Mouse (Mus musculus) C2C12 (cell line): ENCODE measurements around the gene Col9a1. TPM values are rescaled to one million over a fixed set of nuclear protein-coding genes. Genes with fewer than 3 reads are reported as not detected.

Source experiments
- H3K27me3 ChIP-seq: one replicate; pipeline ENCODE4 v1.6.1; 2011; ENCODE audit not compliant: control insufficient read depth, insufficient read depth, insufficient read length
- H3K36me3 ChIP-seq: one replicate; pipeline ENCODE4 v1.6.1; 2011; ENCODE audit not compliant: control insufficient read depth, insufficient read depth
- H3K4me3 ChIP-seq: one replicate; pipeline ENCODE4 v1.5.1; 2011; ENCODE audit warnings: mild to moderate bottlenecking, control low read depth; ENCODE audit not compliant: poor library complexity, insufficient read depth, severe bottlenecking
- H3K79me2 ChIP-seq: one replicate; pipeline ENCODE4 v1.6.1; 2011; ENCODE audit not compliant: control insufficient read depth, insufficient read depth
- H3K79me3 ChIP-seq: one replicate; pipeline ENCODE4 v1.6.1; 2011; ENCODE audit warnings: low read depth, control low read depth
- H3ac ChIP-seq: one replicate; pipeline ENCODE3; 2011; ENCODE audit warnings: low read depth; ENCODE audit not compliant: control insufficient read depth, insufficient read length
- CEBPB ChIP-seq: IDR thresholded peaks from one replicate; pipeline ENCODE4 v1.6.1; 2011; ENCODE audit warnings: low read depth, mild to moderate bottlenecking, control low read depth, moderate library complexity
- CTCF ChIP-seq: IDR thresholded peaks from one replicate; pipeline ENCODE4 v1.5.1; 2011; ENCODE audit not compliant: control insufficient read depth, insufficient read depth, insufficient read length
- FOSL1 ChIP-seq: IDR thresholded peaks from one replicate; pipeline ENCODE4 v1.8.0; 2011; ENCODE audit warnings: mild to moderate bottlenecking, low read length; ENCODE audit not compliant: poor library complexity, insufficient read depth, severe bottlenecking
- MAX ChIP-seq: IDR thresholded peaks from one replicate; pipeline ENCODE4 v1.6.1; 2011; ENCODE audit warnings: mild to moderate bottlenecking, control low read depth
- MYOD1 ChIP-seq: IDR thresholded peaks from one replicate; pipeline ENCODE4 v1.6.1; 2011; ENCODE audit warnings: low read depth; ENCODE audit not compliant: control insufficient read depth, insufficient read length
- MYOG ChIP-seq: IDR thresholded peaks from one replicate; pipeline ENCODE4 v1.6.1; 2011; ENCODE audit not compliant: control insufficient read depth, insufficient read length; ENCODE audit errors: extremely low read depth
- USF1 ChIP-seq: IDR thresholded peaks from one replicate; pipeline ENCODE4 v1.6.1; 2011; ENCODE audit warnings: low read depth, mild to moderate bottlenecking, control low read depth, moderate library complexity
- polyA plus RNA-seq: library from polyadenylated mRNA; unstranded; fragments of >200 nt; fragmentation: generic; extraction: Trizol; gene quantifications from one replicate; pipeline ENCODE4 v1.2.1, GENCODE M21; 2012; ENCODE audit warnings: missing spikeins

Col9a1 gene
- polyA plus RNA-seq, 1 experiment, result not detected

- H3K79me3 ChIP-seq, result no peaks in the 10 kb centered on the region
- TF ChIP-seq CTCF, result no peak
- no peak for TF ChIP-seq MAX
- no peak for TF ChIP-seq MYOD1
- no peak for TF ChIP-seq CEBPB
- H3K36me3 ChIP-seq, result no peaks in the 10 kb centered on the region
- no peaks in the 10 kb centered on the region for H3K27me3 ChIP-seq
- no peak overlapping the region for H3ac ChIP-seq
- no peaks in the 10 kb centered on the region for H3K79me2 ChIP-seq
- no peak overlapping the region for H3K4me3 ChIP-seq
Observed at GRCm38 (mm10) chr1:24143504-24143903, 33.9 kb upstream of the Col9a1 start.

- no peak overlapping the region for H3ac ChIP-seq
- H3K27me3 ChIP-seq, result no peaks in the 10 kb centered on the region
- H3K4me3 ChIP-seq, result no peak overlapping the region
- H3K79me2 ChIP-seq, result no peaks in the 10 kb centered on the region
- TF ChIP-seq CTCF (no peak), FOSL1 (no peak), MYOG (no peak), CEBPB (no peak), USF1 (no peak), MYOD1 (no peak), MAX (no peak)
- no peaks in the 10 kb centered on the region for H3K36me3 ChIP-seq
- no peaks in the 10 kb centered on the region for H3K79me3 ChIP-seq
Observed at GRCm38 (mm10) chr1:24157751-24158150, 19.7 kb upstream of the Col9a1 start.

- Histone ChIP-seq H3K36me3 (no peaks in the 10 kb centered on the region), H3K4me3 (no peak overlapping the region), H3K79me3 (no peaks in the 10 kb centered on the region), H3K79me2 (no peaks in the 10 kb centered on the region), H3K27me3 (no peaks in the 10 kb centered on the region), H3ac (no peak overlapping the region)
- TF ChIP-seq MYOD1, result no peak
- no peak for TF ChIP-seq CTCF
- no peak for TF ChIP-seq CEBPB
- no peak for TF ChIP-seq FOSL1
- no peak for TF ChIP-seq MAX
- TF ChIP-seq MYOG, result no peak
- no peak for TF ChIP-seq USF1
Observed at GRCm38 (mm10) chr1:24169410-24169809, 8.0 kb upstream of the Col9a1 start.

GRCm38 (mm10) chr1:24171205-24171866, 6.1 kb upstream of the Col9a1 start:
- no peaks in the 10 kb centered on the region for H3K79me3 ChIP-seq
- H3K27me3 ChIP-seq, result no peaks in the 10 kb centered on the region
- no peaks in the 10 kb centered on the region for H3K36me3 ChIP-seq
- H3K4me3 ChIP-seq, result no peak overlapping the region
- TF ChIP-seq FOSL1 (no peak), CTCF (peak; percentile 19)
- no peak overlapping the region for H3ac ChIP-seq
- no peaks in the 10 kb centered on the region for H3K79me2 ChIP-seq

GRCm38 (mm10) chr1:24171898-24172297, 5.5 kb upstream of the Col9a1 start:
- TF ChIP-seq MYOG (no peak), USF1 (no peak), CTCF (no peak), MYOD1 (no peak), FOSL1 (no peak), CEBPB (no peak), MAX (no peak)
- Histone ChIP-seq H3K36me3 (no peaks in the 10 kb centered on the region), H3ac (no peak overlapping the region), H3K27me3 (no peaks in the 10 kb centered on the region), H3K79me3 (no peaks in the 10 kb centered on the region), H3K79me2 (no peaks in the 10 kb centered on the region), H3K4me3 (no peak overlapping the region)

GRCm38 (mm10) chr1:24172656-24173055, 4.8 kb upstream of the Col9a1 start:
- no peak for TF ChIP-seq MAX
- TF ChIP-seq USF1, result no peak
- TF ChIP-seq MYOD1, result no peak
- no peak for TF ChIP-seq MYOG
- no peak for TF ChIP-seq CTCF
- no peak for TF ChIP-seq FOSL1
- TF ChIP-seq CEBPB, result no peak
- no peak overlapping the region for H3K4me3 ChIP-seq

More at GRCm38 (mm10) chr1:24172656-24173055, 4.8 kb upstream of the Col9a1 start:
- no peaks in the 10 kb centered on the region for H3K36me3 ChIP-seq
- no peaks in the 10 kb centered on the region for H3K79me3 ChIP-seq
- no peak overlapping the region for H3ac ChIP-seq
- no peaks in the 10 kb centered on the region for H3K79me2 ChIP-seq
- no peaks in the 10 kb centered on the region for H3K27me3 ChIP-seq
